Mouse (Mus musculus) liver, postnatal 0 days (tissue): ENCODE data around the gene Tmem167b. TPM values are rescaled to one million over a fixed set of nuclear protein-coding genes. Genes with fewer than 3 reads are reported as not detected.

ENCODE experiments used
- ATAC-seq: fragments of 200-750 bp; cut with Nextera tagmentation; 2 replicates; pipeline ENCODE4 v1.8.0; 2017; ENCODE audit warnings: mild to moderate bottlenecking, moderate library complexity
- DNase-seq: peaks from one replicate; pipeline ENCODE4 v3.0.0-alpha.2; 2016
- H3K27ac ChIP-seq: fragments of 300-500 bp; sonication (generic); 2 replicates; pipeline ENCODE4 v1.5.1; 2014; ENCODE audit warnings: antibody characterized with exemption, moderate library complexity, mild to moderate bottlenecking, low read depth
- H3K27me3 ChIP-seq: fragments of 300-500 bp; sonication (generic); 2 replicates; pipeline ENCODE4 v1.6.1; 2014; ENCODE audit warnings: low read length, control low read depth, mixed read lengths; ENCODE audit not compliant: insufficient read depth
- H3K36me3 ChIP-seq: fragments of 300-500 bp; sonication (generic); replicated peaks from 2 replicates; pipeline ENCODE4 v1.6.1; 2014; ENCODE audit warnings: mild to moderate bottlenecking, control low read depth, low read length, moderate library complexity, mixed read lengths; ENCODE audit not compliant: insufficient read depth
- H3K4me1 ChIP-seq: fragments of 300-500 bp; sonication (generic); 2 replicates; pipeline ENCODE4 v1.6.1; 2014; ENCODE audit warnings: antibody characterized with exemption, mild to moderate bottlenecking, control low read depth; ENCODE audit not compliant: insufficient read depth
- H3K4me2 ChIP-seq: fragments of 300-500 bp; sonication (generic); 2 replicates; pipeline ENCODE4 v1.6.1; 2014; ENCODE audit warnings: low read depth, mild to moderate bottlenecking, low read length, moderate library complexity, mixed read lengths
- H3K4me3 ChIP-seq: fragments of 300-500 bp; sonication (generic); 2 replicates; pipeline ENCODE4 v1.5.1; 2014; ENCODE audit warnings: low read depth, low read length
- H3K9ac ChIP-seq: fragments of 300-500 bp; sonication (generic); replicated peaks from 2 replicates; pipeline ENCODE4 v1.6.1; 2014; ENCODE audit warnings: mild to moderate bottlenecking, moderate library complexity
- H3K9me3 ChIP-seq: fragments of 300-500 bp; sonication (generic); 2 replicates; pipeline ENCODE4 v1.6.1; 2016; ENCODE audit warnings: mild to moderate bottlenecking, control low read depth, low read length, mixed read lengths
- CTCF ChIP-seq: sonication (generic); IDR thresholded peaks from 2 replicates; pipeline ENCODE4 v1.5.1; 2016; ENCODE audit warnings: antibody characterized with exemption, low read depth
- EP300 ChIP-seq: IDR thresholded peaks from 2 replicates; pipeline ENCODE4 v1.6.1; 2016; ENCODE audit warnings: antibody characterized with exemption, low read depth, mild to moderate bottlenecking
- WGBS: fragments of 180-500 bp; shearing (Covaris S2); extraction: QIAGEN DNeasy Blood & Tissue Kit; methylation state at CpG from one replicate; pipeline ENCODE4 v1.1.7; 2014; ENCODE audit not compliant: insufficient replicate concordance; 5-methylcytosine and 5-hydroxymethylcytosine counted together
- polyA plus RNA-seq: library from polyadenylated mRNA; unstranded; fragments of >200 nt; fragmentation: Nextera tagmentation; extraction: Ambion mirVana; gene quantifications from 2 replicates; pipeline ENCODE4 v1.2.1, GENCODE M21; 2015

The Tmem167b gene
- polyA plus RNA-seq, 1 experiment from 2014 or later, result 12.6 TPM

GRCm38 (mm10) chr3:108533114-108533885 is 29.0 kb downstream of the Tmem167b start:
- WGBS, result 45% methylated on average over 9 of the region's 9 CpGs
- Histone ChIP-seq H3K27ac (peak overlapping the region; percentile 52), H3K4me1 (peaks cover 3% of the 10 kb centered on the region; the same call in 1 of the 2 replicates), H3K4me3 (no peak overlapping the region), H3K36me3 (no peaks in the 10 kb centered on the region), H3K9me3 (no peaks in the 10 kb centered on the region), H3K4me2 (no peak overlapping the region), H3K9ac (no peak overlapping the region), H3K27me3 (peaks cover 20% of the 10 kb centered on the region)
- TF ChIP-seq EP300 (no peak), CTCF (no peak)
- DNase-seq, result peak; percentile 42
- peak; percentile 86 for ATAC-seq

- Histone ChIP-seq H3K27me3 (no peaks in the 10 kb centered on the region), H3K36me3 (no peaks in the 10 kb centered on the region), H3K27ac (no peak overlapping the region), H3K9me3 (no peaks in the 10 kb centered on the region), H3K4me2 (no peak overlapping the region), H3K4me1 (no peaks in the 10 kb centered on the region), H3K9ac (no peak overlapping the region), H3K4me3 (no peak overlapping the region)
- no peak for DNase-seq
- TF ChIP-seq CTCF (peak; percentile 33), EP300 (no peak)
- ATAC-seq, result no peak
- 91% methylated on average over 8 of the region's 8 CpGs for WGBS
Observed at GRCm38 (mm10) chr3:108528489-108528888, 33.8 kb downstream of the Tmem167b start.

DNA sequence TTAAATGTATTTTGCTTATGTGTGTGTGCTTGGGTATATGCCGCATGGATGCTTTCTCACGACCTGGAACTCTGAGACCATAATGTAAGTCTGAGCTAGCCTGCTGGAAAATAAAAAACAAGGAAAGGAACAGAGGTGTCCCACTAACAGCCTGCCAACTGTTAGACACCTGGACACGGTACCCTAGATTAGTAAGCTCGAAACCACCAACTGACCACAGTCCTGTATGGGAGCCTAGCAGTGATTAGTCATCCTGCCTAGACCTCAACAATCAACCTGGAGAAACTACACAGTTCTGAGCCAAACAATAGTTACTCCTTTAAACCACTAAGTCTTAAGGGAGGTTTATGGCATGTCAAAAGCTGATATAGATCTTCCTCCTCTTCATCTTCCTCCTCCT is 38.9 kb downstream of the Tmem167b start:
- DNase-seq, result no peak
- TF ChIP-seq EP300 (no peak), CTCF (no peak)
- no peak overlapping the region for H3K4me2 ChIP-seq
- H3K27me3 ChIP-seq, result no peaks in the 10 kb centered on the region
- no peak overlapping the region for H3K27ac ChIP-seq
- ATAC-seq, result no peak
- no peaks in the 10 kb centered on the region for H3K36me3 ChIP-seq
- no peak overlapping the region for H3K4me3 ChIP-seq
- H3K4me1 ChIP-seq, result no peaks in the 10 kb centered on the region
- no peak overlapping the region for H3K9ac ChIP-seq
- no peaks in the 10 kb centered on the region for H3K9me3 ChIP-seq
- WGBS, result 78% methylated on average over 4 of the region's 4 CpGs

DNA sequence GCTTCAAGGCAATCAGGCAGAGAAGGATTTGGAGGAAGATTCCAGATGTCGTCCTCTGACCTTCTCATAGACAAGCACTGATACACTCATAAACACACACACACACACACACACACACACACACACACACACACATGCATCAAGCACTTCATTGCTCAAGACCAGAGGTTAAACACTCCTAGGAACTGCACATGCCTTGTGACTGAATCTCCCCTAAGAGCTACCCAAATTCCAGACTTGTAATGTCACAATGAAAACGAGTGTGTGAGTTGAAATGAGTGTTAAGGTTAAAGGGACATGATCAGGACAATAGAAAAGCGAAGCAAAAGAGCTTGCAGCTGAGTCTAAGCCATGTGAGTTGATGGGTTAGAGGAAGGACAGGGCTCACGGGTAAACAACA is 44.0 kb downstream of the Tmem167b start:
- Histone ChIP-seq H3K4me3 (no peak overlapping the region), H3K9ac (no peak overlapping the region), H3K27me3 (no peaks in the 10 kb centered on the region), H3K27ac (no peak overlapping the region), H3K4me1 (no peaks in the 10 kb centered on the region), H3K9me3 (no peaks in the 10 kb centered on the region), H3K4me2 (no peak overlapping the region), H3K36me3 (no peaks in the 10 kb centered on the region)
- DNase-seq, result no peak
- TF ChIP-seq CTCF, result no peak
- TF ChIP-seq EP300, result no peak
- no peak for ATAC-seq
- 57% methylated on average over 4 of the region's 4 CpGs for WGBS

DNA sequence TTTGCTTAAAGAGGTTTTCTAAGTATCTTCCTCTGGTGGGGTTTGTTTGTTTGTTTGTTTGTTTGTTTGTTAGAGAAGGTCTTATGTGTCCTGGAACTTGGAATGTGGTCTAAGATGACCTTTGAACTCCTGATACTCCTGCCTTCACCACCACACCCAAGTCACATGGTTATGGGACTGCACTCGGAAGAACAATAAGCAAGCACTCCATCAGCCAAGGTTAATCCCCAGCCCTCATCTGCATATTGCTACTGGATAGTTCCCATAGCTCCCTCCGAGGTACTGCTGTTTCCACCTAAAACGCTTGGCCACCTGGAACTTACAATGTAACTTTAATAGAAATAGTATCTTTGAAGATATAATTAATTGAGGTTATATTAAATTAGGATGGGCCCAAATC is 48.8 kb downstream of the Tmem167b start:
- no peak for DNase-seq
- 55% methylated on average over 3 of the region's 3 CpGs for WGBS

GRCm38 (mm10) chr3:108510716-108511483 is 51.4 kb downstream of the Tmem167b start:
- Histone ChIP-seq H3K9me3 (no peaks in the 10 kb centered on the region), H3K27me3 (no peaks in the 10 kb centered on the region), H3K4me3 (no peak overlapping the region), H3K9ac (no peak overlapping the region), H3K36me3 (no peaks in the 10 kb centered on the region), H3K4me1 (0 out of 2 replicates have a peak, but pooled peaks cover 4% of the 10 kb centered on the region), H3K27ac (no peak overlapping the region), H3K4me2 (no peak overlapping the region)
- 48% methylated on average over 9 of the region's 9 CpGs for WGBS
- TF ChIP-seq EP300, result no peak
- no peak for TF ChIP-seq CTCF
- DNase-seq, result no peak
- no peak for ATAC-seq

More for the DNA sequence above, 48.8 kb downstream of the Tmem167b start:
- Histone ChIP-seq H3K27ac (no peak overlapping the region), H3K9me3 (no peaks in the 10 kb centered on the region), H3K36me3 (no peaks in the 10 kb centered on the region), H3K4me1 (0 out of 2 replicates have a peak, but pooled peaks cover 4% of the 10 kb centered on the region), H3K4me2 (no peak overlapping the region), H3K4me3 (no peak overlapping the region), H3K9ac (no peak overlapping the region), H3K27me3 (no peaks in the 10 kb centered on the region)
- no peak for ATAC-seq
- TF ChIP-seq EP300, result no peak
- TF ChIP-seq CTCF, result no peak
